Mouse (Mus musculus): Measurements from ENCODE around the gene Rptor.

Gene Rptor

GRCm38 (mm10) chr11:119602763-119603526 is at the start of gene Rptor:
Rptor (plus strand) TSS chr11:119602905.
- peak; percentile 97 for DNase-seq

DNA sequence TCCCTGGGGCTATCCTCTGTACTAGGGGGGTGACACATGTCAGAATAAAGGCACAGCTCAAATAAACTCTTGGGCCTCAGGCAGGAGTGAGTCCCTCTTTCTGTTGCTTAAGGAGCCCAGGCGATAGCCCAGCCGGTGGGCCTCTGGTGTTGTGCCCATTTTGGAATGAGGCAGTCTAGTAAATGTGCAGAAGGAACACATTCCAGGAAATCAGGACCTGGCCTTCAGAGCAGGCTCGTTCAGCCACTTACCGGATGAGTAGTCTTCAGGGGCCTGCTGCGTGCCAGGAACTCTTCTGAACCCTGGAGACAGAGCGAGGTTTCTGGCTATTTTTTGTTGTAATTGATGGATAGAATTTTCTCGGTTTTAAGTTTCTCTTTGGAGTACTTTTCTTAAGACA is 48.0 kb upstream of the Rptor start:
- no peak for DNase-seq

- DNase-seq: no peak
These were observed 47.5 kb upstream of the Rptor start for GRCm38 (mm10) chr11:119555170-119555569.

- DNase-seq: no peak
These were observed 44.5 kb upstream of the Rptor start for GRCm38 (mm10) chr11:119557940-119558869.

DNA sequence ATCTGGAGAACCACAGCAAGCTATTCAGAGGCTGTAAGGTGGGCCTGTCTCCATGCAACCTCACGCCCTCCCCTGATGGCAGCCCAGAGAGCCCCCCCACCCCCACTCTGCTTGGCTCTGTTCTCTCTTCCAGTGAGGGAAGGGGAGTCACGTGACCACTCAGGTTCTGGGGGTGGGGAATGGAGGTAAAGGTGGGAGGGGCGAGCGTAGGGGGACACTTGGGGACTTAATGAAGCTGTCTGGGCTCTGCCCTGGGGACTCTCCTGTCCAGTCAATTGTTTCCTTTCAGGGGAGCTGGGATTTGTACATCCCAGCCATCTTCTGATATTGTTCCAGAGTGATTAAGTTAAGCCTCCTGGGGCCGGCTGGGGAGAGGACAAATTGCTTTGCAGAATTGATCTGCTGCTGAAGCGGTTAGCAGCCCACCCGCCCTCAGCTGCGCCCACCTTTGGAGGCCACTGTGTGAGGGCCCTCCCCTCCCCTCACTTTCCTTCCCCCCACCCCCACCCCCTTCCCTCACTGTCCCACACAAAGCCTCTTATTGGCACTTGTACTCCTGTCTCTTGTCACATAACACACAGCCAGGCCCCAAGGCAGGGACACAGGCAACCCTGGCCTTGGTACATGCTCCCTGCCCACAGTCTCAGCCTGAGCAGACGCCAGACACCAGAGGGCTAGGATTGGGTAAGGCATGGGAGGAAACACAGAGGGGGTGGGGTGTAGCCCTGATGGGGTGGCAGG is 43.7 kb upstream of the Rptor start:
- DNase-seq: no peak

- no peak for DNase-seq
These were observed 40.4 kb upstream of the Rptor start for GRCm38 (mm10) chr11:119562286-119562685.

DNA sequence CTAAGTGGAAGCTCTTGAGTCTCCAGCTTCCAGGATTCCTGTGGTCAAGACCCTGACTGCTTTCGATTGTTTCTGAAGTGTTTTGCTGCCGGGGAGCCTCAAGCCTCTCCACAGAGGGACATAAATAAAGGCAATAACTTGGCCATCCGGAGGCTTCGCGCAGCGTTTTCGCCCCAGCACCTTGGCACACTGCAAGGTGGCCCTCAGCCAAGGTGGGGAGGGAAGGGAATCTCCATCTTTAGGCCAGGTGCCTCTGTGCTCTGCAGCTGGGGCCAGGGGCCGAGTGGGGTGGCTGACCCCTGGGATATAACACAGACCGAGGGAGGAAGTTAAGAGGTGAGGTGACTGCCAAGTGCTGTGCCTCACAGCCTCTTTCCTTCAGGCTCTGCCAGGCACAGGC is 39.5 kb upstream of the Rptor start:
- no peak for DNase-seq

DNA sequence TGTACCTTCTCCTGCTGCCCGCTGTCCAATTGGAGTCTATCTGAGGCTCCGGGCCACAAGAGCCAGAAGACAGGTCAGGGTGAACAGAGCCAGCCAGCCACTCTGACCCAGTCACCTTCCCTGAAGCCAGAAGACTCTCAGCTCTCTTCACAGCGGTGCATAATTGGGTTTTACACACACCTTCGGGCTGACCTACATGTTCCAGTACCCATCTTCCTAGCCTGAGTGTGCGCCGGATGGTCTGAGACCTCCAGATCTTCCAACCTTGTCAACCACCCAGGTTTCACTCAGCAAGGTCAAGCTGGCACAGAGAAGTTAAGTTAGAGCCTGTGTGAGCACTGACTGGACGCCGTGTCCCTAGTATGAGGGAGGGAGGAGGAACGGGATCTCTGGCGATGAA is 38.3 kb upstream of the Rptor start:
- no peak for DNase-seq

- peak; percentile 59 for DNase-seq
These were observed 37.7 kb upstream of the Rptor start for GRCm38 (mm10) chr11:119565021-119565420.

DNA sequence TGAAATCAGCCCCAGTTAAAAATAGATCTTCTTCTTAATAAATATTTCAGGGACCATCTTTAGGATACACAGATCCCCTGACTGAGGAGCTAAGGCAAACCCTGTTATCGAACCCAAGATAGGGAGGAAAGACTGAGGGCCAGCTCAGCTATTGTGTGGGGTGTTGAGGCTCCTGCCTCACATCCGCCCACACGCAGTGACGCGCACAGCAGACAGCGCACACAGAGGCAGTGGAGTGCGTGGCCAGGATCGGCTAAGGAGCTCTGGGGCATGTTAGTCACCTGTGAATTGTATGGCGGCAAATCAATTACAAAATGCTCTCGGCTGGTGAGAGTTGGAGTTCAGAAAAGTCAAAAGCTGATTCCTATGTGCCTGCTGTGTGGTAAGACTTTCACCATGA is 37.0 kb upstream of the Rptor start:
- DNase-seq: no peak

DNA sequence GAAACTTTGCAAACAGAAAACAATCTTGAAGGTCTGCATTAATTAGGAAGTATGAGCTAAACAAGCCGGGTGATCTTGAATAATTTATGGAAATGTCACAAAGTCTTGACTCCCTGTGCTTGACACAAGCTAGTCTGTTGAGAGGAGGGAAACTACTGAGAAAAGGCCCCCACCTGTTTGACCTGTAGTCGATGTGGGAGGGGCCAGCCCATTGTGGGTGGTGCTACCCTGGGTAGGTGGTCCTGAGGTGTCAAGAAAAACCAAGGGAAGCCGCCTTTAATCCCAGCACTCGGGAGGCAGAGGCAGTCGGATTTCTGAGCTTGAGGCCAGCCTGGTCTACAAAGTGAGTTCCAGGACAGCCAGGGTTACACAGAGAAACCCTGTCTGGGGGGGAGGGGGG is 36.5 kb upstream of the Rptor start:
- DNase-seq: no peak

- DNase-seq: no peak
These were observed 30.2 kb upstream of the Rptor start for GRCm38 (mm10) chr11:119572316-119573010.

DNA sequence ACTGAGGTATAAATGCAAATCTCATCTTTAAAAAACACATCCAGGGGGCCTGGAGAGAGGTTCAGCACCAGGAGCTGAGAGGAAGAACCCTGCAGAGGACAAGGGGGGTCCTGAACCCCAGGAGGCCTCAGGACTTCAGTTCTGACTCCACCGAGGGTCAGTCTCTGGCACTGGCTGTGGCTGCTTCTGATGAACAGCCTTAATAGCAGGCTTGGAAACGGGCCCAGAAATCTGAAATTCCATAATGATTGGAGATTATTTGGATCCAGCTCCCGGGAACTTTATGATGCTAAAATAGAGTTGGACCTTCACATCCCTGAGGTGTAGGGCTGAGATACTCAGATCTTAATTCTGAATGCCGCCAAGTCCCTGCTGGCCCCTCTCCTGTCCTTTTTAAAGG is 25.9 kb upstream of the Rptor start:
- no peak for DNase-seq

DNA sequence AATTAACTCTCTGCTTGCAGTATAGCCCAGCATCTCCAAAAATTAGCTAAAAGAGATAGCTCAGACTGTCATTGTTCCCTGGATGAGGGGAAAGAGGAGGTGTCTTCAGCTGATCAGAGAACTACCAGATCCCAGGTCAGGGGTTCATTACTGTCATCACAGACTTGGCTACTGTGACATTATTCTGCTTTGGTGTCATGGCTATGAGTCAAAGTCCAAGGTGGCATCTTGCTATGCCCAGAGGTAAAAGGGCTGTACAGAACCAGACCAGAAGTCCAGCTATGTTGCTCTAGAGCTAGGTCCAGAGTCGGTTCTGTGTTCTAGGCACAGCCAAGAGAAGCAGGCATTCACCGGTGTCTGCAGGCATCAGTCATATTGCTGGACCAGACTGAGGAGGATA is 25.0 kb upstream of the Rptor start:
- no peak for DNase-seq

DNA sequence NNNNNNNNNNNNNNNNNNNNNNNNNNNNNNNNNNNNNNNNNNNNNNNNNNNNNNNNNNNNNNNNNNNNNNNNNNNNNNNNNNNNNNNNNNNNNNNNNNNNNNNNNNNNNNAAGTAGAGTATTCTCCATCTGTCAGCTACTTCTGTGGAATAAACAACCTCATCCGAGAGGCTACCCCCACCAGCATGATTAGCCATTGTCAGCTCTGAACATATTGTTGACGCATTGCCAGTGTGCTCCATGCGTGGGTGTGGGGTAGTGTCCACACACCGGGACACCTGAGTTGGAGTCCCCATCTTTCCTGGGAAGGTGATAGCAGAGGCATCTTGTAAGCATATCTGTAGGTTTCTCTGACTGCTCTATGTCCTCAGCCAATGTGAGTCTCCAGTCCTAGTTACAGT is 16.2 kb upstream of the Rptor start:
- DNase-seq: peak; percentile 34

DNA sequence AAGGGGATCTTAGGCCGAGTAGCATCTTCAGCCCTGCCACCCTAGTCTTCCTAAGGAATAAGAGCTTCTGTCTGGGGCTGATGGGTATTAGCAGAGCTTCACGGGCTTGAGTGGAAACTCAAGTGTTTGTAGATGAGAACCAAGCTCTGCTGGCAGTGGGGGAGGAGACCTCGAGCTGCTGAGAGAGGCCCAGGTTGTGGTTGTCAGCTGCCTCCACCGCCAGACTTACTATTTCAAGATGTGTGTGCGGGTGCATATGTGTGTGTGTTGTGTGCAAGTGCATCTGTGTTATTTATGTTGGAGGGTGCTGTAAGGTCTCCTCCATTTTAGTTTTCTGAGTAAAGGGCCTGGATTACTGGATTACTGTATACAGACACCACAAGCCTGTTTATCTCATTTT is 15.6 kb upstream of the Rptor start:
- DNase-seq: no peak

- no peak for DNase-seq
These were observed 13.5 kb upstream of the Rptor start for GRCm38 (mm10) chr11:119589242-119589641.

DNA sequence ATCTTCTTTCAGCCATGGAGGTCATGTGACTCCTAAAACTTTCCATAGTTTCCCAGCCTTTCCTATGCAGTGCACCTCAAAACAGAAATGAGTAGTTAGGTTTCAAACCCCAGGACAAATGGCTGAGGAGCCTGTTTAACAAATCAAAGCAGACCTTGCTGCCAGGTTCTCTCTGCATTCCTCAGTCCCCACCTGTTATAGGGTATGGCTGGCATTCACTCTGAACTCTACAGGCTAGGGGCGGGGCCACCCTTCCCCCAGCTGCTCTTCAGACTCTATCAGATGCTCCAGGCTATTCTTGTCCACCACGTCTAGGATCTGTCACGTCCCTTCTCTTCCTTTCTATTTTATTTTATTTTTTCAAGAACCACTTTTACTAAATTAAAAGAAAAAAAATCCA is 8.7 kb upstream of the Rptor start:
- no peak for DNase-seq

- DNase-seq: no peak
These were observed 3.8 kb upstream of the Rptor start for GRCm38 (mm10) chr11:119598856-119599255.

GRCm38 (mm10) chr11:119600286-119600685 is 2.4 kb upstream of the Rptor start:
- DNase-seq: no peak

GRCm38 (mm10) chr11:119602177-119602700 is 466 bp upstream of the Rptor start:
- DNase-seq: no peak

GRCm38 (mm10) chr11:119603527-119603905 is 811 bp downstream of the Rptor start:
- no peak for DNase-seq

DNA sequence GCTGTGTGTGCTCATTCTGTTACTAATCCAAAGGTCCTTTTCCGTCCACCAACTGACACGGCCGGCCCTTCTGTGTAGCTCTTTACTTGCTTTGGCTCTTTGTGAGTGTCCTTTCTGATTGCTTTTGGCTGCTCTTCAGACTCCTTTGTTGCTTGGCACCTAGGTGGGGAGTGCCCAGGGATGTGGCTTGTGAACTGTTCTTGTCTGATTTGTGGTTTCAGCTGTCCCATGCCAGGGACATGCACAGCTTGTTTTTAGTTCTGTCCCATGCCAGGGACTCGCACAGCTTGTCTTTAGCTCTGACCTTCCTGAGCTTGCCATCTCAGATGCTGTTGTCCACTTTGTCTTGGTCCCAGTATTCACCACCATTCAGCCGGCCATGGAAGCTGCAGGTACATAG is 4.8 kb downstream of the Rptor start:
- DNase-seq: no peak

Measured in cerebellum, adult 11 months (tissue).